Mouse (Mus musculus) midbrain, embryonic 10.5 days (tissue): Measurements from ENCODE around the gene Polk. TPM values are rescaled to one million over a fixed set of nuclear protein-coding genes. Genes with fewer than 3 reads are reported as not detected.

ENCODE experiments used
- DNase-seq: peaks from one replicate; pipeline ENCODE4 v3.0.0-alpha.2; 2017; ENCODE audit warnings: low spot score
- H3K27ac ChIP-seq: fragments of 300-500 bp; sonication (generic); replicated peaks from 2 replicates; pipeline ENCODE4 v1.5.1; 2016; ENCODE audit warnings: mild to moderate bottlenecking
- H3K27me3 ChIP-seq: fragments of 300-500 bp; sonication (generic); 2 replicates; pipeline ENCODE4 v1.6.1; 2016; ENCODE audit warnings: low read depth, mild to moderate bottlenecking; ENCODE audit not compliant: poor library complexity, severe bottlenecking
- H3K36me3 ChIP-seq: fragments of 300-500 bp; sonication (generic); 2 replicates; pipeline ENCODE4 v1.6.1; 2016; ENCODE audit warnings: mild to moderate bottlenecking, moderate library complexity
- H3K4me1 ChIP-seq: fragments of 300-500 bp; sonication (generic); 2 replicates; pipeline ENCODE4 v1.6.1; 2016
- H3K4me3 ChIP-seq: fragments of 300-500 bp; sonication (generic); 2 replicates; pipeline ENCODE4 v1.5.1; 2016; ENCODE audit warnings: mild to moderate bottlenecking, moderate library complexity
- H3K9me3 ChIP-seq: fragments of 300-500 bp; sonication (generic); replicated peaks from 2 replicates; pipeline ENCODE4 v1.6.1; 2016; ENCODE audit warnings: mild to moderate bottlenecking
- WGBS: fragments of 180-500 bp; shearing (Covaris S2); methylation state at CpG from one replicate; pipeline ENCODE4 v1.1.7; 2016; 5-methylcytosine and 5-hydroxymethylcytosine counted together
- polyA plus RNA-seq: library from polyadenylated mRNA; unstranded; fragments of >200 nt; fragmentation: Nextera tagmentation; extraction: Ambion mirVana; gene quantifications from 2 replicates; pipeline ENCODE4 v1.2.1, GENCODE M21; 2016

The Polk gene
- polyA plus RNA-seq, 1 experiment from 2014 or later: 9.5 TPM

GRCm38 (mm10) chr13:96487968-96488367 lies 54.4 kb downstream of the Polk start:
- Histone ChIP-seq H3K36me3 (peaks cover 46% of the 10 kb centered on the region), H3K27ac (no peak overlapping the region), H3K4me1 (no peaks in the 10 kb centered on the region), H3K27me3 (no peaks in the 10 kb centered on the region), H3K9me3 (no peaks in the 10 kb centered on the region; the same call in 1 of the 2 replicates), H3K4me3 (no peak overlapping the region)
- DNase-seq: no peak
- 95% methylated on average over 6 of the region's 6 CpGs for WGBS

GRCm38 (mm10) chr13:96487230-96487629 lies 55.1 kb downstream of the Polk start:
- peaks cover 50% of the 10 kb centered on the region for H3K36me3 ChIP-seq
- H3K4me3 ChIP-seq: no peak overlapping the region
- WGBS: 90% methylated on average over 6 of the region's 6 CpGs
- no peaks in the 10 kb centered on the region; the same call in 1 of the 2 replicates for H3K9me3 ChIP-seq
- no peak overlapping the region for H3K27ac ChIP-seq
- no peak for DNase-seq
- no peaks in the 10 kb centered on the region for H3K4me1 ChIP-seq
- H3K27me3 ChIP-seq: no peaks in the 10 kb centered on the region

GRCm38 (mm10) chr13:96478991-96479390 lies 63.4 kb downstream of the Polk start:
- Histone ChIP-seq H3K27ac (no peak overlapping the region), H3K4me1 (no peaks in the 10 kb centered on the region), H3K4me3 (no peak overlapping the region), H3K36me3 (peaks cover 12% of the 10 kb centered on the region), H3K9me3 (no peaks in the 10 kb centered on the region), H3K27me3 (no peaks in the 10 kb centered on the region)
- no peak for DNase-seq
- WGBS: 92% methylated on average over 1 of the region's 1 CpGs

DNA sequence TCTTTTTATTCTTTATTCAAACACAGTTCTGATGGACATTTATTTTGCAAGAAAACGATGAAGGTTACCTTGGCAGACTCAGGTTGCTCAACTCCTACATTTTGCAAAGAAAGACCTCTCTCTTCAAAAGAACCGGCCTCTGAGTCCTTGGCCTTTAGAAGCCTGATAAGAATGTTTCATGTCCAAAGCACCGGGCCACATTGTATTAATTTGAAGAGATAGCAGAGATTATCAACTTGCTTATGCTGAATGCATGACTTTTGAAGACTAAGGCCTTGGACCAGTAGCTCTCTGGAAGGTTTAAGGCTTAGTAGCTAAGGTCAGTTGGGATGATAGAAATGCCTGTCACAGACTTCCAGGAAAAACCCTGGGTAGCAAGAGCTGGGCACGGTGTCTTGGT lies 65.2 kb downstream of the Polk start:
- Histone ChIP-seq H3K4me1 (no peaks in the 10 kb centered on the region), H3K9me3 (no peaks in the 10 kb centered on the region), H3K27ac (no peak overlapping the region), H3K36me3 (peaks cover under 1% of the 10 kb centered on the region; the same call in 1 of the 2 replicates), H3K27me3 (no peaks in the 10 kb centered on the region), H3K4me3 (no peak overlapping the region)
- 96% methylated on average over 4 of the region's 4 CpGs for WGBS
- no peak for DNase-seq

DNA sequence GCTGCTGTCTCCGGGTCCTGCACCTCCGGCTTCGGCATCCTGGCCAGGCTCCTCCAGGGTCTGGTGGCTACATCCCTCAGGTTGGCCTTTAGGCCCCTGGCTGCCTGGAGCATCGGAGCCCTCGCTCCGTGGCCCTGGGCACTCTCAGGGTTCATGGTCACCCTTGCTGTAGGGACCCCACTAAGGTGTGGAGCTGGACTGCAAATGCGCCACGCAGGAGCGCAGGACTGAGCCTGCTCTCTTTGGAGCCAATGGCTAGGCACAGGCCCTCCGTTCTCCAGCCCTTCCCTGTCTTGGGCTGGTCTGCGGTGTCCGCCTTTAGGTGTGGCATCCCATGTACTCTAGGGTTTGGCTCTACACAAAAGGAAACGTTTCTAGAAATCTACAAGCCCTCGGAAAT lies 71.4 kb downstream of the Polk start, which contains the start of gene Ankdd1b:
Ankdd1b (minus strand) TSS at position 242 of the 400 bp plus-strand sequence.
- no peaks in the 10 kb centered on the region for H3K36me3 ChIP-seq

DNA sequence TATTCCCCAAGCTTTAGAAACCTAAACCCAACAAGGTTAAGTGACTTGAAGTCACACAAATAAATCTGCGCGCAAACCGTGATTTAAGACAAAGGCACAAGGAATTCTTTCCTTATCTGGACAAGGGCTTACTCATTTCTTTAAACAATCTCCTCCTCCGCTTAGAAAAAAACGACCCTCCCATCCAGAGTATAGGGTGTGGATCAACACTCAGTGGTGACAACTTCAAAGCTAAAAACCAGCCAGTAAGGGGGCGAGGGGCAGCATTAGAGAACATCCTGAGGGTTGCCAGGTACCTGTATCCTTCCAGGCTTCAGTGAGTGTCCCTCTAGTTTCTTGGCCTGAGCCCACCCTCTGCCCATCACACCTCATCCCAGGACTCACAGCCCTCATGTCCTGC lies 71.8 kb downstream of the Polk start:
- no peak overlapping the region for H3K4me3 ChIP-seq
- WGBS: 84% methylated on average over 6 of the region's 6 CpGs
- H3K27ac ChIP-seq: no peak overlapping the region
- H3K4me1 ChIP-seq: no peaks in the 10 kb centered on the region
- H3K9me3 ChIP-seq: no peaks in the 10 kb centered on the region
- H3K36me3 ChIP-seq: no peaks in the 10 kb centered on the region
- no peak for DNase-seq
- H3K27me3 ChIP-seq: no peaks in the 10 kb centered on the region

More for the DNA sequence above, 71.4 kb downstream of the Polk start, which contains the start of gene Ankdd1b:
- 90% methylated on average over 14 of the region's 14 CpGs for WGBS
- Histone ChIP-seq H3K9me3 (no peaks in the 10 kb centered on the region), H3K4me3 (no peak within 1 kb of the TSS), H3K27me3 (no peaks in the 10 kb centered on the region), H3K27ac (no peak within 1 kb of the TSS), H3K4me1 (no peaks in the 10 kb centered on the region)
- no peak for DNase-seq

GRCm38 (mm10) chr13:96468678-96469077 lies 73.7 kb downstream of the Polk start:
- Histone ChIP-seq H3K4me1 (no peaks in the 10 kb centered on the region), H3K9me3 (no peaks in the 10 kb centered on the region), H3K4me3 (no peak overlapping the region), H3K27ac (no peak overlapping the region), H3K27me3 (no peaks in the 10 kb centered on the region), H3K36me3 (no peaks in the 10 kb centered on the region)
- no peak for DNase-seq
- WGBS: 90% methylated on average over 5 of the region's 5 CpGs

DNA sequence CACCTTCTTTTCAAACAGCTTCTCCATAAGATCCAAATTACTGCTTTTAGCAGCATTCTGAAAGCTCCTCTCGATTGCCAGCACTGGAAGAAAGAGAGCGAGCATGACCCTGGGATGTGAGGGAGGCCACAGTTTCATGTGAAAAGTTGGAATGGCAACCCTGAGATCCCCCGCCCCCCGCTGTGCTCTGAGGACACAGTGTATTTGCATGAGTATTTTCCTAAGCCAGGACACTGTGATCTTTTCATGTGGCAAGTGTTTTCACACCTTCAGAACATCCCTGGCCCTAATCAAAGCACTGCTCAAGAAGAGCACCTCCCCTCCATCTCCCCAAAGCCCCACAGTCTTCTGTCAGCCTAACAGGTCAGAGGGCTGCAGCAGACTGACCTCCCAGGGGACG lies 77.1 kb downstream of the Polk start:
- Histone ChIP-seq H3K36me3 (no peaks in the 10 kb centered on the region), H3K27me3 (no peaks in the 10 kb centered on the region), H3K4me3 (no peak overlapping the region), H3K27ac (no peak overlapping the region), H3K9me3 (no peaks in the 10 kb centered on the region), H3K4me1 (no peaks in the 10 kb centered on the region)
- no peak for DNase-seq
- 66% methylated on average over 5 of the region's 5 CpGs for WGBS

GRCm38 (mm10) chr13:96462644-96463043 lies 79.7 kb downstream of the Polk start:
- Histone ChIP-seq H3K36me3 (no peaks in the 10 kb centered on the region), H3K4me3 (no peak overlapping the region), H3K9me3 (no peaks in the 10 kb centered on the region), H3K4me1 (no peaks in the 10 kb centered on the region), H3K27me3 (no peaks in the 10 kb centered on the region), H3K27ac (no peak overlapping the region)
- no peak for DNase-seq
- 78% methylated on average over 1 of the region's 1 CpGs for WGBS

DNA sequence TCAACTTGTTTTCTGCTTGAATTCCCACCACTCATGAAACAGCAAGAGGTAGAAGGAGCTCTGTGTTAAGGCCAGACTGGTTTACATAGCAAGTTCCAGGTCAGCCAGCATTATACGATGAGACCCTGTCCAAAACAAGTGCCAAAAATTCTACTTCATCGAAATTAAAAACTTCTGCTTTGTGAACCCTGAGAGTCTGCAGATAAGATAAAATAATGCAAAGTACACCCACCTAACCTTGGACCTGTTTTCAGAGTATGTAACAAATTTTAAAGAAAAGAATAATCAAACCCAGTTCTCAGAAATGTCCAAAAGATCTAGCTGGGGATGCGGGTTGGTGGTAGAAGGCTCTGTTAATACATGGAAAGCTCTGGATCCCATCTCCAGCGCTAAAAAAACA lies 83.8 kb downstream of the Polk start:
- Histone ChIP-seq H3K4me1 (no peaks in the 10 kb centered on the region), H3K36me3 (no peaks in the 10 kb centered on the region), H3K9me3 (no peaks in the 10 kb centered on the region), H3K4me3 (no peak overlapping the region), H3K27ac (no peak overlapping the region), H3K27me3 (no peaks in the 10 kb centered on the region)
- no peak for DNase-seq
- 84% methylated on average over 4 of the region's 4 CpGs for WGBS

DNA sequence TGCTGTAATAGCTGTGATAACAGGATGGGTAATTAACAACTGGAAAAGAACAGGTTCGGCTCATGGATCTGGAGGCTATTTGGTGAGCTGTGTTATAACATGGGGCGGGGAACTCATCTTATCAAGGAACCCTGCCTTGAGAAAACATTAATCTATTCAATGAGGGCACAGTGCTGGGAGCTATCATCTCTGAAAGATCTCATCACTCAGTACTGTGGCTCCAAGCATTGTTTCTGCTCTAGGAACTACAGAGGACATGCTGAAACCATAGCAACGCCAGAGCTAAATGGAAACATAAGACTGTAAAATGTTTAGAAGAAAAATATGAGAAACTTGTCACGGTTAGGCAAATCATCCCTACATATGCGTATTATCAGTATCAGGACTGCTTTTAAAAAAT lies 84.4 kb downstream of the Polk start:
- Histone ChIP-seq H3K9me3 (no peaks in the 10 kb centered on the region), H3K4me1 (no peaks in the 10 kb centered on the region), H3K36me3 (no peaks in the 10 kb centered on the region), H3K27me3 (no peaks in the 10 kb centered on the region), H3K27ac (no peak overlapping the region), H3K4me3 (no peak overlapping the region)
- DNase-seq: no peak
- 96% methylated on average over 5 of the region's 5 CpGs for WGBS

DNA sequence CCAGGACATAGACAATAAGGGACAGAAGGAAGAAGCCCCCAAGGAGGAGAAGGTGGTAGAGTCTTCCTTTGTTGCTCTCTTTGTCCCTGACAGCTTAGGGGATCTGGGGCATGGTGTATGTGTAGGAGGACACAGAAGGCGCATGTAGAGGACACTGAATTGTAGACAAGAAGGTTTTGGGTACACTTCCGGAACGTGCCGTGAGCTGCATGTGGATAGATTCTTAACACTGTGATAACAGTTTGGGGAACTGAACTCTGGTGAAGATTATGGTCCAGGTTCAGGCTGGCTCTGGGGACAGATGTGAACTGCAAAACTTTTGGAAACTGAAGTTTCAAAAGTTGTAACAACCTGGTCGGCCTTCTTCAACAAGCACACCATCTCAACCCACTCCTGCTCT lies 84.8 kb downstream of the Polk start:
- Histone ChIP-seq H3K9me3 (no peaks in the 10 kb centered on the region), H3K4me3 (no peak overlapping the region), H3K27ac (no peak overlapping the region), H3K27me3 (no peaks in the 10 kb centered on the region), H3K36me3 (no peaks in the 10 kb centered on the region), H3K4me1 (no peaks in the 10 kb centered on the region)
- 95% methylated on average over 5 of the region's 5 CpGs for WGBS
- DNase-seq: no peak

- Histone ChIP-seq H3K36me3 (no peaks in the 10 kb centered on the region), H3K27ac (no peak overlapping the region), H3K4me1 (no peaks in the 10 kb centered on the region), H3K4me3 (no peak overlapping the region), H3K27me3 (no peaks in the 10 kb centered on the region), H3K9me3 (no peaks in the 10 kb centered on the region)
- WGBS: 80% methylated on average over 3 of the region's 3 CpGs
- no peak for DNase-seq
Measured at GRCm38 (mm10) chr13:96454288-96454687, 88.1 kb downstream of the Polk start.

DNA sequence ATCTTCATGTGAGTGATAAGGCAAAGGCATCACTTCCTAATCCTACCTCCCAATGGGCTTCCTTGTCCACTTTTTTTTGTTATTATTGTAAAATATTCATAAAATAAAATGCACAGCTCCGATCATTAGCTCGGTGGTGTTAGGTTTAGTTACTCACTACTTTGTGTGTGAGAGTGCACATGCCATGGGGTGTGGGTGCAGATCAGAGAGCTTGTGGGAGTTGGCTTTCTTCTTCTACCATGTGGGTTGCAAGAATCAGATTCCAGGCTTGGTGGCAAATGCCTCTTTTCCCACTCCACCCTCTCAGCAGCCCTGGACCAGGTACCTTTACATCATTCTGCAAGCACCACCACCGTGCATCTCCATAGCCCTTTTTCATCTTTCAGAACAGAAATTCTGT lies 89.8 kb downstream of the Polk start:
- Histone ChIP-seq H3K36me3 (no peaks in the 10 kb centered on the region), H3K4me1 (no peaks in the 10 kb centered on the region), H3K9me3 (no peaks in the 10 kb centered on the region), H3K27me3 (no peaks in the 10 kb centered on the region), H3K4me3 (no peak overlapping the region), H3K27ac (no peak overlapping the region)
- no peak for DNase-seq
- 97% methylated on average over 3 of the region's 3 CpGs for WGBS
